7 mouse cellular contexts compared by ENCODE assay signal in the genomic region with DNA sequence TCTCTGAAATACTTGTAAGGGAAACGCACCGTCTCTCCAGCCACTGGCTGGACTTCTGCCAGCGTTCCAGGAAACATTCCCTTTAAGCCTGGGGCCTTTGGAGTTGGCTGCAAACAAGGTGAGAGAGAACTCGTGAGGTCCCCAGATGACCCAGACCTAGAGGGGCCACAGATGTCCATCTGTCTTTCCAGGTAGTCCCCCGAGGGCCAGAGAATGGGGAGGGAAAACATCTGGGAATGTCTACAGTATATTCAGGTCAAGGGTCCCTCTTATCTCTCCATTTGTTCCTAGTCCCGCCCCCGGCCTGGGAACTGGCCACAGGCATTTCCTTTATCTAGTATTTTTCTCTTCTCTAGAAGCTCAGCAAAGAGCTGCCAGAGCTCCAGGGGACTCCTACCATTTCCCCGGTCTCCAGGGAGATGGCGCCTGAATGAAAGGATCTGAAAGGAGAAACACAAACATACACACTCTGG. TPM values are rescaled to one million over a fixed set of nuclear protein-coding genes. Genes with fewer than 3 reads are reported as not detected.
DNase-seq lines count a peak whose midpoint lies in the region; ATAC-seq lines count a peak whose summit lies in the region.

No protein-coding gene starts in this region.

- peak overlapping the region; percentile 29 for H3K4me3 ChIP-seq in heart, embryonic 12.5 days
- 0 out of 2 replicates have a peak overlapping the region, but pooled peaks have one; percentile 5 for H3K4me3 ChIP-seq in kidney, embryonic 15.5 days (replicated peaks)

- no peaks in the 10 kb centered on the region for H3K36me3 ChIP-seq in heart, embryonic 12.5 days
- H3K36me3 ChIP-seq in kidney, embryonic 15.5 days = no peaks in the 10 kb centered on the region

- H3K27ac ChIP-seq in heart, embryonic 12.5 days (ENCODE audit: poor library complexity, severe bottlenecking) = peak overlapping the region; percentile 74
- peak overlapping the region; percentile 39 for H3K27ac ChIP-seq in kidney, embryonic 15.5 days

- no peak overlapping the region for H3K9ac ChIP-seq in heart, embryonic 12.5 days
- H3K9ac ChIP-seq in kidney, embryonic 15.5 days = no peak overlapping the region

- peak; percentile 14 for DNase-seq in ZHBTc4 (ENCODE audit: low read depth, low spot score)
- DNase-seq in brain, adult 2 months (ENCODE audit: low read depth, low spot score) = peak; percentile 50
- peak; percentile 46 for DNase-seq in lung, postnatal 10 days
- DNase-seq in yolk sac, embryonic 10.5 days (ENCODE audit: low spot score) = peak; percentile 76
- no peak for DNase-seq in thymus, postnatal 14 days

- H3K27me3 ChIP-seq in heart, embryonic 12.5 days (replicated peaks) = no peaks in the 10 kb centered on the region
- no peaks in the 10 kb centered on the region for H3K27me3 ChIP-seq in kidney, embryonic 15.5 days

- ATAC-seq in heart, embryonic 12.5 days (ENCODE audit: insufficient number of reproducible peaks, low FRiP score) = peak; percentile 63
- ATAC-seq in kidney, embryonic 15.5 days (replicated peaks; ENCODE audit: low FRiP score) = no peak

- peak overlapping the region; percentile 58 for H3K4me2 ChIP-seq in heart, embryonic 12.5 days
- H3K4me2 ChIP-seq in kidney, embryonic 15.5 days = peak overlapping the region; percentile 24

- H3K4me1 ChIP-seq in heart, embryonic 12.5 days (replicated peaks) = peaks cover 17% of the 10 kb centered on the region
- peaks cover 5% of the 10 kb centered on the region for H3K4me1 ChIP-seq in kidney, embryonic 15.5 days

- no peaks in the 10 kb centered on the region for H3K9me3 ChIP-seq in heart, embryonic 12.5 days (replicated peaks)
- no peaks in the 10 kb centered on the region for H3K9me3 ChIP-seq in kidney, embryonic 15.5 days (replicated peaks)

- 8% methylated on average over 9 of the region's 9 CpGs for WGBS in heart, embryonic 12.5 days
- 34% methylated on average over 9 of the region's 9 CpGs for WGBS in kidney, embryonic 15.5 days

RNA-seq across cellular contexts. Expression of a gene that starts 33.9 kb away (rescaled TPM):
- polyA plus RNA-seq in heart, embryonic 12.5 days (2016; fragmentation: Nextera tagmentation; extraction: Ambion mirVana) = 29.7 and 36.3 TPM in 2 replicates
- polyA plus RNA-seq in kidney, embryonic 15.5 days (2015; fragmentation: Nextera tagmentation; extraction: Ambion mirVana) = 26.0 and 29.5 TPM in 2 replicates
